Mouse (Mus musculus) CD4-positive naive resting alpha-beta T cell, adult 57 days (primary cell): ENCODE measurements around the gene Ttc7. TPM values are rescaled to one million over a fixed set of nuclear protein-coding genes. Genes with fewer than 3 reads are reported as not detected.

Experiments used
- total RNA-seq: library from RNA; stranded (reverse); gene quantifications from one replicate; pipeline ENCODE4 v1.2.4, GENCODE M21; 2023

Gene Ttc7
- total RNA-seq = 117 TPM

DNA sequence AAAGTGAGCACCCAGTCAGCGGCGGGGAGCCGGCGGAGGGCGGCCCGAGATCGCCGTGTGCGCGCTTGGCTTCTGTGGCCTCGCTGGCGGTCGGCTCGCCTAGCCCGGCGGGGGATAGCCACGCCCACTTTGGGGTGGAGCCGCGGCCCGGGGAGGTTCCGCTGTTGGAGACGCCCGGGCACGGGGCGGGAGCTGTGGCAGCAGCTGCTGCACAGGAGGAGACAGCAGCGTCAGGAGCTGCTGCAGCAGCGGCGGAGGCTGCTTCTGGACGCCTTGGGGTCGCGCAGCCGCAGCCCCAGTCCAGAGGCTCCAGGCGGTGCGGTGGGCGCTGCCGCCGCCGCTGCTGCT, at the start of gene Ttc7:
Gene Ttc7 (plus strand): TSS at position 181 of the 348 bp plus-strand sequence.

DNA sequence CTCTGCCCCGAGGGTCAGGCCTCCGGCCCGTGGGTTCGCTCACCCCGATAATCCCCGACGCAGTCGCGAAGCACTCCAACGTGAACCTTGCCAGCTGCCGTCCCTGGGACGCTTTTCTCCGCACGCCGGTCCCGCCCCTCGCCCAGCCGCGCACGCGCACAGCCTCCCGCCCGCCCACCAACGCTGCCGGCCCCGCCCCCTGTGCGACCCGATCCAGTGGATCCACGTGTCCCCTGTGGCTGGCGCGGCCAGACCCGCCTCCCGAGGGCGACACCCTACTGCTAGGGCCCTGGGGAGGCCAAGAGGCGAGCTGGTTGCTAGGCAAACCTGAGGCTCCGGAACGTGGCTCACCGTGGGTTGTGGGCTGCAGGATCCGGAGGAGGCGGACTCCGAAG, 16.9 kb upstream of the Ttc7 start, which contains the start of gene Mcfd2:
Gene Mcfd2 (minus strand): TSS at position 144 of the 395 bp plus-strand sequence.

DNA sequence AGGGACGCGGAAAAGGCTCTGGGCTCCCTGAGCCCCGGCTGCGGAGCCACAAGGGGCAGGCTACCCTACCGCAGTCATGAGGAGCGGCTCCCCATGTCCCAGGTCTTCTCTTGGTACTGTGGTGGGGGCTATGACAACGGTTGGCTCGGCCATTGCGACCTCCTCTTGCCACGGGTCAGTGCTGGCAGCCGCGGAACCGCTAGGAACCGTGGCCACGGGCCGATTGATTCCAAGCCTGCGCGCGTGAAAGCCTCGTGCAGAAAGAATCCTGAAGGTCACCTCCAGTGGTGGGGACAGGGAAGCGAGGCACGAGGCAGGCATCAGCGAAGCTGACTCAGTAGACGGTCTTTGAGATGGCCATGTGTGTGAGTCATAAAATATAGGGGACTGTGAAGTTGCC, 144.8 kb downstream of the Ttc7 start, which contains the start of gene Stpg4:
Gene Stpg4 (minus strand): TSS at position 231 of the 400 bp plus-strand sequence.

Other genes starting within 250 kb of the Ttc7 start
- gene Socs5, start 175.2 kb upstream of the Ttc7 start, total RNA-seq = 21.9 TPM
- 16.1 TPM for gene Mcfd2, start 17.0 kb upstream of the Ttc7 start, total RNA-seq
- 0.98 TPM for gene Stpg4, start 144.9 kb downstream of the Ttc7 start, total RNA-seq
- 312 TPM for gene Calm2, start 164.0 kb downstream of the Ttc7 start, total RNA-seq